Mouse (Mus musculus) embryonic facial prominence, embryonic 10.5 days (tissue): Measurements from ENCODE around the gene Osbpl5. TPM values are rescaled to one million over a fixed set of nuclear protein-coding genes. Genes with fewer than 3 reads are reported as not detected.

Experiments used
- DNase-seq: peaks from one replicate; pipeline ENCODE4 v3.0.0-alpha.2; 2017; ENCODE audit warnings: low spot score
- H3K27ac ChIP-seq: fragments of 300-500 bp; sonication (generic); replicated peaks from 2 replicates; pipeline ENCODE4 v1.5.1; 2016; ENCODE audit warnings: mild to moderate bottlenecking
- H3K27me3 ChIP-seq: fragments of 300-500 bp; sonication (generic); replicated peaks from 2 replicates; pipeline ENCODE4 v1.6.1; 2016; ENCODE audit warnings: low read depth, mild to moderate bottlenecking; ENCODE audit not compliant: poor library complexity, severe bottlenecking
- H3K36me3 ChIP-seq: fragments of 300-500 bp; sonication (generic); replicated peaks from 2 replicates; pipeline ENCODE4 v1.6.1; 2016; ENCODE audit warnings: mild to moderate bottlenecking, moderate library complexity
- H3K4me1 ChIP-seq: fragments of 300-500 bp; sonication (generic); 2 replicates; pipeline ENCODE4 v1.6.1; 2016
- H3K4me3 ChIP-seq: fragments of 300-500 bp; sonication (generic); 2 replicates; pipeline ENCODE4 v1.5.1; 2016; ENCODE audit warnings: mild to moderate bottlenecking, moderate library complexity
- H3K9me3 ChIP-seq: fragments of 300-500 bp; sonication (generic); 2 replicates; pipeline ENCODE4 v1.6.1; 2016; ENCODE audit warnings: mild to moderate bottlenecking
- WGBS: fragments of 180-500 bp; shearing (Covaris S2); methylation state at CpG from one replicate; pipeline ENCODE4 v1.1.7; 2016; 5-methylcytosine and 5-hydroxymethylcytosine counted together
- polyA plus RNA-seq: library from polyadenylated mRNA; unstranded; fragments of >200 nt; fragmentation: Nextera tagmentation; extraction: Ambion mirVana; gene quantifications from 2 replicates; pipeline ENCODE4 v1.2.1, GENCODE M21; 2016

Gene Osbpl5
- polyA plus RNA-seq, 1 experiment from 2014 or later = 16.8 TPM

DNA sequence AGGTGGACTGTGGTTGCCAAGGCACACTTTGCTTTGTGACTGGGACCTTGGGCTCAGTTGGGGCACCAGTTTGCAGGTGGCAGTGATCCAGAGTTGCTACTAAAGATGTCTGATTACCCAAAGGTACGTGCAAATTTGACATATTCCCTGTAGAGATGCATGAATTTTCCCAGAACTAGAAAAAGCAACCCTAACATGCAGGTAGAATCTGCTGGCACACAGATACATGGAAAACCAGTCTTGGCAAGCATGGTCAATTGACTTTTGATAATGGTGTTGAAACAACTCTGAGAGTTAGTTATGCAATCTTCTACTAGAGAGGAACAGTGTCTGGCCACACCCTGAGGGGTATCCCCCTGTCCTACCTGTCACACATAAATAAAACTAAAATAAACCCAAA is 5.4 kb downstream of the Osbpl5 start:
- Histone ChIP-seq H3K27me3 (peaks cover 54% of the 10 kb centered on the region), H3K27ac (no peak overlapping the region), H3K4me1 (peaks cover 15% of the 10 kb centered on the region), H3K36me3 (no peaks in the 10 kb centered on the region), H3K4me3 (no peak overlapping the region), H3K9me3 (no peaks in the 10 kb centered on the region)
- DNase-seq = no peak
- whole genome bisulfite sequencing = 84% methylated on average over 1 of the region's 1 CpGs

- Histone ChIP-seq H3K36me3 (no peaks in the 10 kb centered on the region), H3K9me3 (no peaks in the 10 kb centered on the region), H3K4me1 (peaks cover 12% of the 10 kb centered on the region), H3K27ac (peak overlapping the region; percentile 63; the same call in 1 of the 2 replicates), H3K4me3 (no peak overlapping the region), H3K27me3 (peaks cover 31% of the 10 kb centered on the region)
- 74% methylated on average over 3 of the region's 3 CpGs for WGBS
- DNase-seq = no peak
Measured at GRCm38 (mm10) chr7:143749045-143749444, 7.7 kb downstream of the Osbpl5 start.

- Histone ChIP-seq H3K36me3 (no peaks in the 10 kb centered on the region), H3K27ac (peak overlapping the region; percentile 63), H3K4me3 (peak overlapping the region; percentile 46), H3K27me3 (peaks cover 30% of the 10 kb centered on the region), H3K4me1 (peaks cover 12% of the 10 kb centered on the region), H3K9me3 (no peaks in the 10 kb centered on the region)
- WGBS = 3% methylated on average over 16 of the region's 16 CpGs
- peak; percentile 91 for DNase-seq
Measured at GRCm38 (mm10) chr7:143748041-143748868, 8.5 kb downstream of the Osbpl5 start.

GRCm38 (mm10) chr7:143740653-143741052 is 16.1 kb downstream of the Osbpl5 start:
- Histone ChIP-seq H3K27me3 (peaks cover 38% of the 10 kb centered on the region), H3K4me1 (peaks cover 33% of the 10 kb centered on the region), H3K9me3 (no peaks in the 10 kb centered on the region), H3K4me3 (peak overlapping the region; percentile 79), H3K27ac (peak overlapping the region; percentile 92), H3K36me3 (no peaks in the 10 kb centered on the region)
- WGBS = 18% methylated on average over 2 of the region's 2 CpGs
- DNase-seq = no peak

- H3K27ac ChIP-seq = peak overlapping the region; percentile 92
- H3K36me3 ChIP-seq = no peaks in the 10 kb centered on the region
- H3K4me3 ChIP-seq = peak overlapping the region; percentile 79
- H3K27me3 ChIP-seq = peaks cover 38% of the 10 kb centered on the region
- WGBS = 3% methylated on average over 38 of the region's 38 CpGs
- DNase-seq = peak; percentile 91
- peaks cover 33% of the 10 kb centered on the region for H3K4me1 ChIP-seq
- H3K9me3 ChIP-seq = no peaks in the 10 kb centered on the region
Measured at GRCm38 (mm10) chr7:143739511-143740461, 17.0 kb downstream of the Osbpl5 start.

GRCm38 (mm10) chr7:143738601-143739006 is 18.2 kb downstream of the Osbpl5 start:
- WGBS = 50% methylated on average over 5 of the region's 5 CpGs
- H3K4me3 ChIP-seq = peak overlapping the region; percentile 79
- H3K9me3 ChIP-seq = no peaks in the 10 kb centered on the region
- peak overlapping the region; percentile 69; the same call in 1 of the 2 replicates for H3K27ac ChIP-seq
- peaks cover 38% of the 10 kb centered on the region for H3K27me3 ChIP-seq
- DNase-seq = no peak
- H3K36me3 ChIP-seq = no peaks in the 10 kb centered on the region
- peaks cover 33% of the 10 kb centered on the region for H3K4me1 ChIP-seq

DNA sequence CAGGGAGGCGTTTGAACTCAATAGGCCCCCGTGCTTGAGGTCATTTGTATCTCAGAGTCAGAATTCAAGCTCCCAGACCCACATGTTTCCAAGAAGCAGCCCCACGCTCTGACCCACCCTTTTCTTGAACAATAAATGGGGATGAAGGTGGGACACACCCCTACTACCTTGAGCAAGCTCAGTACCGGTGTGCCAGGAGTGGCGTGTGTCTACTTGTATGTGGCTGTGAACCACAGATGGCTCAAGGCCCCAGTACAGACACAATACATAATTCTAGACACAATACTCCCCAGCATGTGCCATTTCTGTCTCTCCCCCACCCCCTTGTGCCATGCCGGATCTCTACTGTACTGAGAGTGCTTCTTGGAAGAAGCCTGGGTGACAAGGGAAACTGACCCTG is 18.6 kb downstream of the Osbpl5 start:
- 82% methylated on average over 6 of the region's 6 CpGs for WGBS
- no peaks in the 10 kb centered on the region for H3K9me3 ChIP-seq
- no peak overlapping the region for H3K4me3 ChIP-seq
- no peak for DNase-seq
- peaks cover 33% of the 10 kb centered on the region for H3K4me1 ChIP-seq
- H3K27ac ChIP-seq = no peak overlapping the region
- H3K27me3 ChIP-seq = peaks cover 38% of the 10 kb centered on the region
- no peaks in the 10 kb centered on the region for H3K36me3 ChIP-seq

- DNase-seq = no peak
- Histone ChIP-seq H3K36me3 (no peaks in the 10 kb centered on the region), H3K27me3 (peaks cover 2% of the 10 kb centered on the region; the same call in 1 of the 2 replicates), H3K9me3 (no peaks in the 10 kb centered on the region), H3K27ac (no peak overlapping the region), H3K4me3 (no peak overlapping the region), H3K4me1 (peaks cover 15% of the 10 kb centered on the region)
- WGBS = 89% methylated on average over 4 of the region's 4 CpGs
Measured at GRCm38 (mm10) chr7:143733746-143734145, 23.0 kb downstream of the Osbpl5 start.

GRCm38 (mm10) chr7:143729886-143730285 is 26.9 kb downstream of the Osbpl5 start:
- no peaks in the 10 kb centered on the region for H3K36me3 ChIP-seq
- no peak overlapping the region for H3K27ac ChIP-seq
- 85% methylated on average over 10 of the region's 10 CpGs for WGBS
- H3K9me3 ChIP-seq = no peaks in the 10 kb centered on the region
- H3K4me1 ChIP-seq = peaks cover 7% of the 10 kb centered on the region; the same call in 1 of the 2 replicates
- no peak overlapping the region for H3K4me3 ChIP-seq
- no peak for DNase-seq
- no peaks in the 10 kb centered on the region for H3K27me3 ChIP-seq

DNA sequence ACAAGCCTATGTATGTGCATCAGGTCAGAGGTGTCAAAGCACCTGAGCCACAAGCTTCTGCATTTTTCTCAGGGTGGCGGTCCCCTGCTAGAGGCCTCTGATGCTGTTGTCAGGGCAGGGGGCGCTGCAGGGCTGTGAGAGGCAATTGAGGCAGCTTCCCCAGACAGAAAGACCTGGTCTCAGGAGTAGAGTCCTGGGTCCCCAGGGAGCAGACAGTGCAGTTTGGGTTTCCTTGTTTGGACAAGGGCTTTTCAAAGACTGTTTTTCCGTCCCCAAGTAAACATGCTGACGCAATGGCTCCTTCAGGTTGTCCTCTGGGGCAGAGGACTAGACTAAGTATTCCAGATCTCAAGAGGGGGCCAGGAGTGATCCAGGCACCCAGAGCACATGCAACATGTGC is 30.4 kb downstream of the Osbpl5 start:
- WGBS = 80% methylated on average over 4 of the region's 4 CpGs
- no peak for DNase-seq
- no peak overlapping the region for H3K27ac ChIP-seq
- H3K4me1 ChIP-seq = peaks cover 20% of the 10 kb centered on the region; the same call in 1 of the 2 replicates
- no peak overlapping the region for H3K4me3 ChIP-seq
- H3K36me3 ChIP-seq = no peaks in the 10 kb centered on the region
- no peaks in the 10 kb centered on the region for H3K27me3 ChIP-seq
- no peaks in the 10 kb centered on the region for H3K9me3 ChIP-seq

DNA sequence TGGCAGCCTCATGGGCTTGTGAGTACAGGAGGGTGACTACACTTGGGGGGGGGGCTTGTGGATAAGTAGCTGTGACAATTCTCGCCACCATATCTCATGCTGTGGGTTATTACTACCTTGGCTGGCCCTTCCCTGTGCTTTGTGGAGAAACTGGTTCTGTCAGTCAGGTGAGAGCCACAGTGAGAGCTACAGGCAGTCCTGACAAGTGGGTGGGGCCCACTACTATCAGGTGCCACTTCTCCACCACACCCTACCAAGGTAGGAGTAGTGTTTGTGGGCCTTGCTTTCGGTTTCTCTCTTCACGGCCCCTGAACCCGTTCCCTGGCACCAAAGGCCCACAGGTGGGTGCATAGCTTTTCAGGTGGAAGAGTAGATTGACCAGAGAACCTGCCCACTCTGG is 32.9 kb downstream of the Osbpl5 start:
- Histone ChIP-seq H3K27ac (no peak overlapping the region), H3K9me3 (no peaks in the 10 kb centered on the region), H3K36me3 (no peaks in the 10 kb centered on the region), H3K4me1 (peaks cover 23% of the 10 kb centered on the region), H3K4me3 (no peak overlapping the region), H3K27me3 (no peaks in the 10 kb centered on the region)
- 80% methylated on average over 4 of the region's 4 CpGs for WGBS
- no peak for DNase-seq

GRCm38 (mm10) chr7:143722646-143723045 is 34.1 kb downstream of the Osbpl5 start:
- H3K27me3 ChIP-seq = no peaks in the 10 kb centered on the region
- 89% methylated on average over 5 of the region's 5 CpGs for WGBS
- peaks cover 27% of the 10 kb centered on the region for H3K4me1 ChIP-seq
- no peaks in the 10 kb centered on the region for H3K9me3 ChIP-seq
- no peak for DNase-seq
- no peak overlapping the region for H3K4me3 ChIP-seq
- H3K36me3 ChIP-seq = no peaks in the 10 kb centered on the region
- no peak overlapping the region for H3K27ac ChIP-seq
